Mouse (Mus musculus): ENCODE measurements around the gene Rnf149. TPM values are rescaled to one million over a fixed set of nuclear protein-coding genes. Genes with fewer than 3 reads are reported as not detected.

The Rnf149 gene
- polyA plus RNA-seq, 1 experiment from 2014 or later = 25.9 TPM

GRCm38 (mm10) chr1:39528319-39528718, 48.9 kb downstream of the Rnf149 start:
- ATAC-seq (no peak), DNase-seq (no peak)
- Histone ChIP-seq H3K36me3 (replicated peaks; ENCODE audit: insufficient read depth, low read length) (no peaks in the 10 kb centered on the region), H3K27me3 (ENCODE audit: insufficient read depth, low read length) (no peaks in the 10 kb centered on the region), H3K9me3 (ENCODE audit: low read length) (no peaks in the 10 kb centered on the region), H3K9ac (replicated peaks) (no peak overlapping the region), H3K27ac (ENCODE audit: low read depth) (no peak overlapping the region), H3K4me1 (ENCODE audit: insufficient read depth) (0 out of 2 replicates have a peak, but pooled peaks cover 2% of the 10 kb centered on the region), H3K4me3 (ENCODE audit: low read depth, low read length) (no peak overlapping the region), H3K4me2 (ENCODE audit: low read depth, low read length) (no peak overlapping the region)
- no peak for TF ChIP-seq CTCF (IDR thresholded peaks at IDR 0.05; ENCODE audit: low read depth)
- TF ChIP-seq EP300 (IDR thresholded peaks at IDR 0.05; ENCODE audit: low read depth) = no peak
- WGBS (ENCODE audit: insufficient replicate concordance) = 55% methylated on average over 6 of the region's 6 CpGs

- 15% methylated on average over 7 of the region's 7 CpGs for WGBS (ENCODE audit: insufficient replicate concordance)
- no peaks in the 10 kb centered on the region for H3K27me3 ChIP-seq (ENCODE audit: insufficient read depth, low read length)
- peak; percentile 59 for ATAC-seq
- H3K9ac ChIP-seq (replicated peaks) = no peak overlapping the region
- H3K4me1 ChIP-seq (ENCODE audit: insufficient read depth) = 0 out of 2 replicates have a peak, but pooled peaks cover 2% of the 10 kb centered on the region
- TF ChIP-seq CTCF (IDR thresholded peaks at IDR 0.05; ENCODE audit: low read depth) (peak; percentile 93), EP300 (IDR thresholded peaks at IDR 0.05; ENCODE audit: low read depth) (no peak)
- peak; percentile 89 for DNase-seq
- H3K4me3 ChIP-seq (ENCODE audit: low read depth, low read length) = no peak overlapping the region
- no peak overlapping the region for H3K4me2 ChIP-seq (ENCODE audit: low read depth, low read length)
- H3K27ac ChIP-seq (ENCODE audit: low read depth) = no peak overlapping the region
- H3K9me3 ChIP-seq (ENCODE audit: low read length) = no peaks in the 10 kb centered on the region
- no peaks in the 10 kb centered on the region for H3K36me3 ChIP-seq (replicated peaks; ENCODE audit: insufficient read depth, low read length)
Measured at GRCm38 (mm10) chr1:39527432-39527831, 49.8 kb downstream of the Rnf149 start.

- Histone ChIP-seq H3K4me1 (ENCODE audit: insufficient read depth) (0 out of 2 replicates have a peak, but pooled peaks cover 2% of the 10 kb centered on the region), H3K4me2 (ENCODE audit: low read depth, low read length) (no peak overlapping the region), H3K27me3 (ENCODE audit: insufficient read depth, low read length) (no peaks in the 10 kb centered on the region), H3K9ac (replicated peaks) (no peak overlapping the region), H3K9me3 (ENCODE audit: low read length) (no peaks in the 10 kb centered on the region), H3K36me3 (replicated peaks; ENCODE audit: insufficient read depth, low read length) (no peaks in the 10 kb centered on the region), H3K27ac (ENCODE audit: low read depth) (no peak overlapping the region), H3K4me3 (ENCODE audit: low read depth, low read length) (no peak overlapping the region)
- 68% methylated on average over 9 of the region's 9 CpGs for WGBS (ENCODE audit: insufficient replicate concordance)
- ATAC-seq (no peak), DNase-seq (no peak)
- no peak for TF ChIP-seq EP300 (IDR thresholded peaks at IDR 0.05; ENCODE audit: low read depth)
- no peak for TF ChIP-seq CTCF (IDR thresholded peaks at IDR 0.05; ENCODE audit: low read depth)
Measured at GRCm38 (mm10) chr1:39526371-39527167, 50.6 kb downstream of the Rnf149 start.

GRCm38 (mm10) chr1:39525763-39526162, 51.4 kb downstream of the Rnf149 start:
- DNase-seq (no peak), ATAC-seq (peak; percentile 45)
- Histone ChIP-seq H3K36me3 (replicated peaks; ENCODE audit: insufficient read depth, low read length) (no peaks in the 10 kb centered on the region), H3K27me3 (ENCODE audit: insufficient read depth, low read length) (no peaks in the 10 kb centered on the region), H3K9ac (replicated peaks) (no peak overlapping the region), H3K27ac (ENCODE audit: low read depth) (no peak overlapping the region), H3K4me2 (ENCODE audit: low read depth, low read length) (no peak overlapping the region), H3K4me3 (ENCODE audit: low read depth, low read length) (no peak overlapping the region), H3K4me1 (ENCODE audit: insufficient read depth) (0 out of 2 replicates have a peak, but pooled peaks cover 2% of the 10 kb centered on the region), H3K9me3 (ENCODE audit: low read length) (no peaks in the 10 kb centered on the region)
- WGBS (ENCODE audit: insufficient replicate concordance) = 30% methylated on average over 7 of the region's 7 CpGs
- TF ChIP-seq EP300 (IDR thresholded peaks at IDR 0.05; ENCODE audit: low read depth) (0 out of 2 replicates have a peak, but pooled peaks have one; percentile 11), CTCF (IDR thresholded peaks at IDR 0.05; ENCODE audit: low read depth) (no peak)

GRCm38 (mm10) chr1:39522519-39522918, 54.7 kb downstream of the Rnf149 start:
- DNase-seq (peak; percentile 31), ATAC-seq (peak; percentile 43; the same call in 1 of the 2 replicates)
- Histone ChIP-seq H3K4me1 (ENCODE audit: insufficient read depth) (0 out of 2 replicates have a peak, but pooled peaks cover 2% of the 10 kb centered on the region), H3K9ac (replicated peaks) (no peak overlapping the region), H3K27ac (ENCODE audit: low read depth) (no peak overlapping the region), H3K4me2 (ENCODE audit: low read depth, low read length) (no peak overlapping the region), H3K9me3 (ENCODE audit: low read length) (0 out of 2 replicates have a peak, but pooled peaks cover 3% of the 10 kb centered on the region), H3K36me3 (replicated peaks; ENCODE audit: insufficient read depth, low read length) (no peaks in the 10 kb centered on the region), H3K4me3 (ENCODE audit: low read depth, low read length) (no peak overlapping the region), H3K27me3 (ENCODE audit: insufficient read depth, low read length) (no peaks in the 10 kb centered on the region)
- TF ChIP-seq EP300 (IDR thresholded peaks at IDR 0.05; ENCODE audit: low read depth) (no peak), CTCF (IDR thresholded peaks at IDR 0.05; ENCODE audit: low read depth) (peak; percentile 80)
- 20% methylated on average over 5 of the region's 5 CpGs for WGBS (ENCODE audit: insufficient replicate concordance)

- Histone ChIP-seq H3K4me3 (ENCODE audit: low read depth, low read length) (no peak overlapping the region), H3K4me2 (ENCODE audit: low read depth, low read length) (no peak overlapping the region), H3K27ac (ENCODE audit: low read depth) (no peak overlapping the region), H3K27me3 (ENCODE audit: insufficient read depth, low read length) (no peaks in the 10 kb centered on the region), H3K4me1 (ENCODE audit: insufficient read depth) (0 out of 2 replicates have a peak, but pooled peaks cover under 1% of the 10 kb centered on the region), H3K9me3 (ENCODE audit: low read length) (0 out of 2 replicates have a peak, but pooled peaks cover 3% of the 10 kb centered on the region), H3K36me3 (replicated peaks; ENCODE audit: insufficient read depth, low read length) (no peaks in the 10 kb centered on the region), H3K9ac (replicated peaks) (no peak overlapping the region)
- DNase-seq = no peak
- WGBS (ENCODE audit: insufficient replicate concordance) = 86% methylated on average over 7 of the region's 7 CpGs
- ATAC-seq = no peak
- TF ChIP-seq EP300 (IDR thresholded peaks at IDR 0.05; ENCODE audit: low read depth) (no peak), CTCF (IDR thresholded peaks at IDR 0.05; ENCODE audit: low read depth) (no peak)
Measured at GRCm38 (mm10) chr1:39521326-39521725, 55.9 kb downstream of the Rnf149 start.
